25 mouse cellular contexts compared by ENCODE assay signal in the genomic region with DNA sequence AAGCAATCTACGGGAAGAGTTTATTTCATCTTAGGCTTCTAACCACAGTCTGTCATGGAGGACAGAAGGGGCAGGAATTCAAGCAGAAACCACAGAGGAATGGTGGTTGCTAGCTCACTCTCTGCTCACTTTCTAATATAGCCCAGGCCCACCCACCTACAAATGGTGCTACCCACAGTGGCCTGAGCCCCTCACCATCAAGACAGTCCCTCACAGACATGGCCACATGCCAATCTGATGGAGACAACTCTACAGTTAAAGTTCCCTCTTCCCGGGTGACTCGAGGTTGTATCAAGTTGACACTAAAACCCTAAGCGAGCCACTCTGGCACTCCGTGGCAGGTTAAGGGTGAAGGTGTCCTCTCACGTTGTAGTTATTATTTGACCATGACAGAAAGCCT.
"Had no signal": no experiment of that assay in that cellular context is flagged by ENCODE, and none has a peak within 500 bp of the region (broad histone marks: within the 10 kb centered on the region; RNA-seq: fewer than 3 reads in every experiment).

No protein-coding gene starts in this region.

- H3K36me3 ChIP-seq: intestine, embryonic 15.5 days had no signal

- H3K9me3 ChIP-seq: heart, embryonic 13.5 days; heart, embryonic 15.5 days; intestine, embryonic 15.5 days; limb, embryonic 10.5 days; limb, embryonic 12.5 days; liver, embryonic 13.5 days; liver, embryonic 15.5 days had no signal

- H3K4me3 ChIP-seq: heart, embryonic 13.5 days; heart, embryonic 15.5 days; intestine, embryonic 15.5 days; layer of hippocampus, adult 2 months; left cerebral cortex, adult 2 months; limb, embryonic 10.5 days; limb, embryonic 12.5 days; liver, embryonic 13.5 days; liver, embryonic 15.5 days had no signal

- H3K9ac ChIP-seq: heart, embryonic 13.5 days; heart, embryonic 15.5 days; hindbrain, embryonic 14.5 days; intestine, embryonic 15.5 days; limb, embryonic 12.5 days; liver, embryonic 13.5 days; liver, embryonic 15.5 days had no signal

- H3K4me1 ChIP-seq: heart, embryonic 15.5 days; intestine, embryonic 15.5 days; limb, embryonic 10.5 days; limb, embryonic 12.5 days had no signal

- ATAC-seq: hindbrain, embryonic 16.5 days; inflammation-experienced regulatory T-cells, adult 6 months; intestine, embryonic 15.5 days; intestine, postnatal 0 days had no signal

- H3K4me2 ChIP-seq: heart, embryonic 11.5 days; heart, embryonic 13.5 days; heart, embryonic 15.5 days; hindbrain, embryonic 14.5 days; intestine, embryonic 15.5 days; limb, embryonic 12.5 days; liver, embryonic 11.5 days; liver, embryonic 13.5 days; liver, embryonic 15.5 days had no signal

- H3K27ac ChIP-seq: heart, embryonic 13.5 days; heart, embryonic 15.5 days; hindbrain, embryonic 14.5 days; intestine, embryonic 15.5 days; layer of hippocampus, adult 2 months; left cerebral cortex, adult 2 months; limb, embryonic 10.5 days; limb, embryonic 12.5 days; liver, embryonic 13.5 days; liver, embryonic 15.5 days had no signal

- H3K27me3 ChIP-seq: heart, embryonic 13.5 days; heart, embryonic 15.5 days; intestine, embryonic 15.5 days; limb, embryonic 12.5 days; liver, embryonic 13.5 days; liver, embryonic 15.5 days had no signal

- DNase-seq: gastrocnemius, postnatal 14 days; gastrocnemius, postnatal 36 days; heart, adult 18-20 months; heart, postnatal 14 days; heart, postnatal 36 days; kidney, adult 18-20 months; kidney, adult 9 months; kidney, postnatal 10 days; kidney, postnatal 4 days; liver; liver, embryonic 13.5 days had no signal
